Mouse (Mus musculus) CD4-positive naive resting alpha-beta T cell, adult 76 days (primary cell): ENCODE results near the gene Kbtbd7. TPM values are rescaled to one million over a fixed set of nuclear protein-coding genes. Genes with fewer than 3 reads are reported as not detected.

Experiments
- total RNA-seq: library from RNA; stranded (reverse); gene quantifications from one replicate; pipeline ENCODE4 v1.2.4, GENCODE M21; 2023

The Kbtbd7 gene
- total RNA-seq = 10.3 TPM

GRCm38 (mm10) chr14:79425979-79426729 is at the start of gene Kbtbd7:
Gene Kbtbd7, plus strand, starts transcription at chr14:79426511.

GRCm38 (mm10) chr14:79390265-79390926 is 35.9 kb upstream of the Kbtbd7 start, which contains the start of gene Naa16:
Gene Naa16, minus strand, starts transcription at chr14:79390778.

GRCm38 (mm10) chr14:79397321-79398122 is 28.8 kb upstream of the Kbtbd7 start, which contains the start of gene Mtrf1:
Gene Mtrf1, plus strand, starts transcription at chr14:79397772.

GRCm38 (mm10) chr14:79451681-79452590 is 25.6 kb downstream of the Kbtbd7 start, which contains the start of gene Kbtbd6:
Gene Kbtbd6, plus strand, starts transcription at chr14:79451835.

Other genes with a start within 250 kb of the Kbtbd7 start
- not detected for gene Zfp957, start 179.1 kb upstream of the Kbtbd7 start, total RNA-seq
- 454 TPM for gene Rgcc, start 124.9 kb upstream of the Kbtbd7 start, total RNA-seq
- 57.1 TPM for gene Naa16, start 35.7 kb upstream of the Kbtbd7 start, total RNA-seq
- 0.32 TPM for gene Mtrf1, start 28.7 kb upstream of the Kbtbd7 start, total RNA-seq
- 0.23 TPM for gene Kbtbd6, start 25.3 kb downstream of the Kbtbd7 start, total RNA-seq
- 243 TPM for gene Elf1, start 54.7 kb downstream of the Kbtbd7 start, total RNA-seq
- 24.9 TPM for gene Wbp4, start 55.0 kb downstream of the Kbtbd7 start, total RNA-seq
- 79.8 TPM for gene Sugt1, start 161.2 kb downstream of the Kbtbd7 start, total RNA-seq
- gene Cnmd, start 235.7 kb downstream of the Kbtbd7 start, total RNA-seq = not detected